Mouse (Mus musculus): Measurements from ENCODE around the gene Tspan17.

DNA sequence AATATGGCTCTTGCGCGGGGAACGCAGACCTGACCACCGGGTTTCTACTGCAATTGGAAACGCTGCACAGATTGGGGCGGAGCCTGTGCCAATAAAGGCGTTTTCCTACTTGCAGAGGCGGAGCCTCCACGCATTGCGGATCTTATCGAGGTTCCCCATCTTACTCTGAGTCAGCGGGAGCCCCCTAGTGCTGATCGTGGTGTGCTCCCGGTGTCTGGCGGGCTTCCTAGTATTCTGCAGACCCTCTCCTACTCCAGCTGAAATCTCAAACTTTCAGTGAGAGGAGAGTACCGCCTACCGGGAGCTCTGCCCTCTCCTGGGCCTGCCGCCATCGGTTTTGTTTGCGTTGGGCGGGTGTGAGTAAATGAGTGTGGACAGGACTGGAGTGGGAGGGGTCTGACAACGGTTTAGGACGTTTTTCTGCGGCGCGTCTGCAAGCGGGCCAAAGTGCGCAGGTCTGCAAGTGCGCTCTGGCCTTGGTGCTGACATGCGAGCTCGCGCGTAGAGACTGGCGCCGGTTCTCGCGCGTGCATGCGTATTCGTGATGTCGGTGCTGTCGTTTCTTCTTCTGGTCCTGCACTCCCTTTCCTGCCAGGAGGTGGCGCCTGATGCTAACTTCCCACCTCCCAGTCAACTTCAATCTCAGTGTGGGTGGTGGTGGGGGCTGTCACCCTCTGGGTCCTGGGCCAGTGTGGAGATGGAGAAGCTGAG, 31.0 kb upstream of the Tspan17 start:
- TF ChIP-seq POLR2A (IDR thresholded peaks at IDR 0.05; ENCODE audit: low read depth, low read length) = no peak
- peak; percentile 88; the same call in 1 of the 2 replicates for TF ChIP-seq CTCF (IDR thresholded peaks at IDR 0.05; ENCODE audit: borderline replicate concordance, insufficient read depth, low read length)

All from embryonic fibroblast, embryonic 13.5 days (primary cell).